Mouse (Mus musculus) erythroid progenitor cell, adult 5-6 weeks (primary cell): ENCODE measurements around the gene Cd6. TPM values are rescaled to one million over a fixed set of nuclear protein-coding genes. Genes with fewer than 3 reads are reported as not detected.

Source experiments
- ATAC-seq: replicated peaks from 2 replicates; pipeline ENCODE4 v1.8.0; 2016; ENCODE audit warnings: moderate number of reproducible peaks, mild to moderate bottlenecking, moderate TSS enrichment, inconsistent platforms; ENCODE audit not compliant: poor library complexity, low FRiP score, severe bottlenecking
- total RNA-seq, 2 experiments: library from RNA; stranded (forward) in 1 of 2; stranded (reverse) in 1 of 2; fragments of 150-400 nt in 1 of 2; fragments of 186-747, 209-891 nt in 1 of 2; gene quantifications; 2 replicates each; pipeline versions ENCODE4 v1.2.3 to v1.2.4; 2015 to 2017; ENCODE audit warnings: low replicate concordance in 2 of 2

Cd6 gene
- total RNA-seq, 2 experiments from 2014 or later = 2.3 to 2.9 TPM

- no peak for ATAC-seq
Observed at GRCm38 (mm10) chr19:10747182-10747581, 82.7 kb downstream of the Cd6 start.

DNA sequence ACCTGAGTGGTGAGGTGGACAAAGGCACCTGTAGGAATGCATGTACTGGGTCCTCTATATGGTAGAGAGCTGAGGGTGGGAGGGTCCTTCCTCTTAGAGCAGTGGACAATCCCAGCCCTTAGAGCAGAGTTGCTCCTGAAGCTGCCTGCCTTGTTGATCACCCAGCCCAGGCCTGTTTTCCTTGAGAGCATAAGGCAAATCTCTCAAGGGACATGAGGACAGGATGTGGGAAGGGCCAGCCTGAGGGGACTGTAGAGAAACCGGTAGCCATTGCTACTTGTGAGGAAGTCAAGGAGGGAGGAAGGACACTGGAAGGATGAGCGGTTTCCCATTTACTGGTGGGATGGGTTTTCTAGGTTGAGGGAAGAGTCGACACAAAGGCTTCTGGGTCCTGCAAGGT is 87.3 kb downstream of the Cd6 start:
- ATAC-seq = no peak

GRCm38 (mm10) chr19:10742145-10742544 is 87.7 kb downstream of the Cd6 start:
- ATAC-seq = no peak

GRCm38 (mm10) chr19:10740641-10741440 is 89.0 kb downstream of the Cd6 start:
- no peak for ATAC-seq

- ATAC-seq = no peak
Observed at GRCm38 (mm10) chr19:10739916-10740315, 89.9 kb downstream of the Cd6 start.

Other genes with a start within 250 kb of the Cd6 start
- 58.0 and 75.0 TPM in 2 replicates for gene Ddb1, start 224.7 kb downstream of the Cd6 start, total RNA-seq (2015; ENCODE audit: low replicate concordance)
- gene Ddb1, start 224.7 kb downstream of the Cd6 start, total RNA-seq (2017; ENCODE audit: low replicate concordance) = 168 and 208 TPM in 2 replicates
- gene Tkfc, start 224.4 kb downstream of the Cd6 start, total RNA-seq (2015; ENCODE audit: low replicate concordance) = 4.6 and 6.1 TPM in 2 replicates
- gene Tkfc, start 224.4 kb downstream of the Cd6 start, total RNA-seq (2017; ENCODE audit: low replicate concordance) = 1.2 TPM in 1 of 2 replicates, not detected in the other
- not detected in 2 replicates for gene Vwce, start 195.8 kb downstream of the Cd6 start, total RNA-seq (2015; ENCODE audit: low replicate concordance)
- 1.2 TPM in 1 of 2 replicates, not detected in the other for gene Vwce, start 195.8 kb downstream of the Cd6 start, total RNA-seq (2017; ENCODE audit: low replicate concordance)
- not detected in 2 replicates for gene Pga5, start 152.0 kb downstream of the Cd6 start, total RNA-seq (2015; ENCODE audit: low replicate concordance)
- gene Pga5, start 152.0 kb downstream of the Cd6 start, total RNA-seq (2017; ENCODE audit: low replicate concordance) = not detected in 2 replicates
- gene Vps37c, start 141.3 kb downstream of the Cd6 start, total RNA-seq (2015; ENCODE audit: low replicate concordance) = 10.8 and 26.0 TPM in 2 replicates
- gene Vps37c, start 141.3 kb downstream of the Cd6 start, total RNA-seq (2017; ENCODE audit: low replicate concordance) = 3.3 and 6.0 TPM in 2 replicates
- 2.5 and 2.9 TPM in 2 replicates for gene Cd5, start 91.1 kb downstream of the Cd6 start, total RNA-seq (2015; ENCODE audit: low replicate concordance)
- gene Cd5, start 91.1 kb downstream of the Cd6 start, total RNA-seq (2017; ENCODE audit: low replicate concordance) = 0.26 TPM in 1 of 2 replicates, not detected in the other
- gene Slc15a3, start 9.7 kb upstream of the Cd6 start, total RNA-seq (2015; ENCODE audit: low replicate concordance) = 1.8 and 3.8 TPM in 2 replicates
- gene Slc15a3, start 9.7 kb upstream of the Cd6 start, total RNA-seq (2017; ENCODE audit: low replicate concordance) = 2.4 TPM in 1 of 2 replicates, not detected in the other
- not detected in 2 replicates for gene Tmem132a, start 39.9 kb upstream of the Cd6 start, total RNA-seq (2015; ENCODE audit: low replicate concordance)
- gene Tmem132a, start 39.9 kb upstream of the Cd6 start, total RNA-seq (2017; ENCODE audit: low replicate concordance) = not detected in 2 replicates
- 4.7 and 9.6 TPM in 2 replicates for gene Tmem109, start 51.9 kb upstream of the Cd6 start, total RNA-seq (2015; ENCODE audit: low replicate concordance)
- gene Tmem109, start 51.9 kb upstream of the Cd6 start, total RNA-seq (2017; ENCODE audit: low replicate concordance) = 4.4 and 14.0 TPM in 2 replicates
- gene Prpf19, start 65.2 kb upstream of the Cd6 start, total RNA-seq (2015; ENCODE audit: low replicate concordance) = 18.4 and 19.5 TPM in 2 replicates
- 17.7 and 21.6 TPM in 2 replicates for gene Prpf19, start 65.2 kb upstream of the Cd6 start, total RNA-seq (2017; ENCODE audit: low replicate concordance)
- gene Zp1, start 90.6 kb upstream of the Cd6 start, total RNA-seq (2015; ENCODE audit: low replicate concordance) = not detected in 2 replicates
- gene Zp1, start 90.6 kb upstream of the Cd6 start, total RNA-seq (2017; ENCODE audit: low replicate concordance) = not detected in 2 replicates
- not detected in 2 replicates for gene Ptgdr2, start 107.1 kb upstream of the Cd6 start, total RNA-seq (2015; ENCODE audit: low replicate concordance)
- not detected in 2 replicates for gene Ptgdr2, start 107.1 kb upstream of the Cd6 start, total RNA-seq (2017; ENCODE audit: low replicate concordance)
- 2.5 and 6.3 TPM in 2 replicates for gene Ccdc86, start 119.2 kb upstream of the Cd6 start, total RNA-seq (2015; ENCODE audit: low replicate concordance)
- 1.9 and 3.9 TPM in 2 replicates for gene Ccdc86, start 119.2 kb upstream of the Cd6 start, total RNA-seq (2017; ENCODE audit: low replicate concordance)
- not detected in 2 replicates for gene Ms4a10, start 144.6 kb upstream of the Cd6 start, total RNA-seq (2015; ENCODE audit: low replicate concordance)
- not detected in 2 replicates for gene Ms4a10, start 144.6 kb upstream of the Cd6 start, total RNA-seq (2017; ENCODE audit: low replicate concordance)
- gene Ms4a15, start 163.2 kb upstream of the Cd6 start, total RNA-seq (2015; ENCODE audit: low replicate concordance) = not detected in 2 replicates
- gene Ms4a15, start 163.2 kb upstream of the Cd6 start, total RNA-seq (2017; ENCODE audit: low replicate concordance) = not detected in 2 replicates
- gene Ms4a18, start 188.0 kb upstream of the Cd6 start, total RNA-seq (2015; ENCODE audit: low replicate concordance) = not detected in 2 replicates
- not detected in 2 replicates for gene Ms4a18, start 188.0 kb upstream of the Cd6 start, total RNA-seq (2017; ENCODE audit: low replicate concordance)